Mouse (Mus musculus) Patski (cell line): Measurements from ENCODE around the gene Baz2a. TPM values are rescaled to one million over a fixed set of nuclear protein-coding genes. Genes with fewer than 3 reads are reported as not detected.
A peak's percentile ranks its signal among the peaks of the same experiment; 100 is the strongest.
"Not testable (repeated sequence)": the region's sequence is repeated elsewhere in the genome, so short reads cannot be mapped to it uniquely, and the experiment has no call there.

ENCODE experiments used
- ATAC-seq: fragments of 100-300 bp; one replicate; pipeline ENCODE4 v1.8.0; 2021
- CTCF ChIA-PET: fragments of 350-600 bp; sonication (Branson Sonifier 250); formaldehyde crosslinking; loops from one replicate; lab custom pipeline; 2022; ENCODE audit warnings: inconsistent platforms; lab: Charles Lee
- POLR2A ChIA-PET: fragments of 350-600 bp; sonication (Branson Sonifier 250); formaldehyde crosslinking; loops from one replicate; lab custom pipeline; 2022; ENCODE audit warnings: antibody characterized with exemption, inconsistent platforms; lab: Charles Lee
- DNase-seq: peaks from one replicate; pipeline ENCODE4 v3.0.0-alpha.2; 2011; ENCODE audit warnings: low read depth, low spot score
- H3K27me3 ChIP-seq: fragments of 371-371 bp; one replicate; pipeline ENCODE4 v1.5.1; 2021
- CTCF ChIP-seq: fragments of 100-300 bp; IDR thresholded peaks from one replicate; pipeline ENCODE4 v1.5.1; 2021
- in situ Hi-C: fragments of 300-500 bp; cut with MboI; formaldehyde crosslinking; loops from 3 replicates; pipeline ENCODE4 v1.11.1; 2018; ENCODE audit warnings: low pct_unique_long_range_greater_than_20kb, mixed read lengths
- polyA plus RNA-seq: library from polyadenylated mRNA; unstranded; gene quantifications from one replicate; pipeline ENCODE4 v1.2.3, GENCODE M21; 2021

Baz2a gene
- polyA plus RNA-seq = 45.8 TPM

- CTCF ChIA-PET = interaction anchor here (1.0 to 4.7 kb wide), 12 partner anchors 13 to 100 kb away, joined by 3 to 44 read pairs (median 6); no protein-coding TSS in a partner anchor
- DNase-seq (no peak), ATAC-seq (peak; percentile 7)
- in situ Hi-C loops = no loop called here
- POLR2A ChIA-PET = interaction anchor here (0.8 to 2.9 kb wide), 5 partner anchors 8 to 100 kb away, joined by 3 to 20 read pairs (median 4); partner anchors contain the start of gene Atp5b
- TF ChIP-seq CTCF = no peak
- H3K27me3 ChIP-seq = no peaks in the 10 kb centered on the region
These were observed at the start of gene Baz2a for GRCm38 (mm10) chr10:128091564-128092505. Baz2a (plus strand) TSS chr10:128091577.

GRCm38 (mm10) chr10:128041636-128042035 lies 49.7 kb upstream of the Baz2a start:
- DNase-seq (no peak), ATAC-seq (no peak)
- no peak for TF ChIP-seq CTCF
- ChIA-PET POLR2A (no interaction called here), CTCF (interaction anchor here (1.3 kb wide), 1 partner anchor 16 kb away, joined by 3 read pairs; no protein-coding TSS in a partner anchor)
- in situ Hi-C loops = loop anchor here (25.0 kb wide), 1 partner anchor 754 kb away; the partner anchor contains the start of gene Mbd6
- no peaks in the 10 kb centered on the region for H3K27me3 ChIP-seq

- ATAC-seq (no peak), DNase-seq (no peak)
- no peaks in the 10 kb centered on the region for H3K27me3 ChIP-seq
- POLR2A ChIA-PET = interaction anchor here (1.3 kb wide), 1 partner anchor 12 kb away, joined by 4 read pairs; no protein-coding TSS in a partner anchor
- in situ Hi-C loops = loop anchor here (25.0 kb wide), 1 partner anchor 755 kb away; the partner anchor contains the start of gene Mbd6
- TF ChIP-seq CTCF = no peak
- CTCF ChIA-PET = interaction anchor here (1.3 to 3.4 kb wide), 2 partner anchors 11 to 27 kb away, joined by 3 to 16 read pairs; no protein-coding TSS in a partner anchor
These were observed 48.9 kb upstream of the Baz2a start for GRCm38 (mm10) chr10:128042466-128042865.

- in situ Hi-C loops = loop anchor here (25.0 kb wide), 1 partner anchor 756 kb away; the partner anchor contains the start of gene Mbd6
- no peaks in the 10 kb centered on the region for H3K27me3 ChIP-seq
- DNase-seq (no peak), ATAC-seq (no peak)
- TF ChIP-seq CTCF = no peak
- ChIA-PET POLR2A (interaction anchor here (1.3 kb wide), 1 partner anchor 11 kb away, joined by 4 read pairs; no protein-coding TSS in a partner anchor), CTCF (interaction anchor here (1.2 to 3.4 kb wide), 3 partner anchors 11 to 26 kb away, joined by 3 to 16 read pairs (median 3); no protein-coding TSS in a partner anchor)
These were observed 48.1 kb upstream of the Baz2a start for GRCm38 (mm10) chr10:128043041-128043835.

GRCm38 (mm10) chr10:128048157-128048556 lies 43.2 kb upstream of the Baz2a start:
- CTCF ChIA-PET = interaction anchor here (1.0 kb wide), 1 partner anchor 9 kb away, joined by 3 read pairs; no protein-coding TSS in a partner anchor
- no peaks in the 10 kb centered on the region for H3K27me3 ChIP-seq
- in situ Hi-C loops = loop anchor here (25.0 kb wide), 1 partner anchor 761 kb away; the partner anchor contains the start of gene Mbd6
- ATAC-seq (no peak), DNase-seq (no peak)
- no peak for TF ChIP-seq CTCF
- POLR2A ChIA-PET = no interaction called here

DNA sequence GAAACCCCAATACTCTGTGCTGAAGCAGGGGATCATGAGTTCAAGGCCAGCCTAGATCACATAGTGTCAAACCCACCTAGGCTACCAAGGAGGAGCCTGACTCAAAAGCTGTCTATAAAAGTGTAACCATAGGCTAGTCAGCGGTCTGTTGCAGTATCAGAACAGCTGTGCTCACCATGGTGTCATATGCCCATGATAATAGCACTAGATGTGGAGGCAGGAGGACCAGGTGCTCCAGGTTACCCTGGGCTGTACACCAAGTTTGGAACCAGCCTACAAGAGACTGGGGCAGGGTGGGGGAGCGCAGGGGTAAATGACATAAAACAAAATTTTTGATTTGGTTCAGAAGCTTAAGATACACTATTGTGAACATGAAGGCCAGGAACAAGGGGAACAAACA lies 41.6 kb upstream of the Baz2a start:
- in situ Hi-C loops = loop anchor here (25.0 kb wide), 1 partner anchor 762 kb away; the partner anchor contains the start of gene Mbd6
- CTCF ChIA-PET = no interaction called here
- TF ChIP-seq CTCF = no peak
- no peaks in the 10 kb centered on the region for H3K27me3 ChIP-seq
- ATAC-seq (no peak), DNase-seq (no peak)
- POLR2A ChIA-PET = interaction anchor here (1.2 to 1.4 kb wide), 3 partner anchors 11 to 15 kb away, joined by 3 to 4 read pairs (median 3); partner anchors contain the start of gene Naca

GRCm38 (mm10) chr10:128050355-128050754 lies 41.0 kb upstream of the Baz2a start:
- TF ChIP-seq CTCF = no peak
- in situ Hi-C loops = no loop called here
- no peak for DNase-seq
- no peak for ATAC-seq
- ChIA-PET CTCF (no interaction called here), POLR2A (interaction anchor here (0.6 to 1.4 kb wide), 3 partner anchors 11 to 289 kb away, joined by 3 to 4 read pairs (median 4); no protein-coding TSS in a partner anchor)
- H3K27me3 ChIP-seq = no peaks in the 10 kb centered on the region

- ChIA-PET CTCF (interaction anchor here (1.9 kb wide), 1 partner anchor 12 kb away, joined by 7 read pairs; no protein-coding TSS in a partner anchor), POLR2A (interaction anchor here (1.1 to 2.1 kb wide), 2 partner anchors 16 to 44 kb away, joined by 5 to 10 read pairs; partner anchors contain the start of gene Naca)
- DNase-seq = no peak
- no peak for ATAC-seq
- in situ Hi-C loops = no loop called here
- no peak for TF ChIP-seq CTCF
- H3K27me3 ChIP-seq = no peaks in the 10 kb centered on the region
These were observed 39.8 kb upstream of the Baz2a start for GRCm38 (mm10) chr10:128051589-128051988.

DNA sequence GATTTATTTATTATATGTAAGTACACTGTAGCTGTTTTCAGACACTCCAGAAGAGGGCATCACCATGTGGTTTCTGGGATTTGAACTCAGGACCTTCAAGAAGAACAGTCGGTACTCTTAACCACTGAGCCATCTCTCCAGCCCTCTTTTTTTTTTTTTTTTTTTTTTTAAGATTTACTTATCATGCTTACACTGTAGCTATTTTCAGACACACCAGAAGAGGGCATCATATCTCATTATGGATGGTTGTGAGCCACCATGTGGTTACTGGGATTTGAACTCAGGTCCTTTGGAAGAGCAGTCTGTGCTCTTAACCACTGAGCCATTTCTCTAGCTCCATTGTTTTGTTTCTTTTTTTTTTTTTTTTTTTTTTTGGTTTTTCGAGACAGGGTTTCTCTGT lies 39.2 kb upstream of the Baz2a start:
- in situ Hi-C loops, DNase-seq, ATAC-seq, H3K27me3 ChIP-seq: not testable (repeated sequence)
- ChIA-PET POLR2A (interaction anchor here (0.7 to 2.1 kb wide), 3 partner anchors 12 to 44 kb away, joined by 5 to 11 read pairs (median 10); partner anchors contain the start of gene Naca), CTCF (interaction anchor here (1.9 to 3.5 kb wide), 2 partner anchors 8 to 13 kb away, joined by 7 to 16 read pairs; no protein-coding TSS in a partner anchor)
